Mouse (Mus musculus) spleen, adult 2 months (tissue): ENCODE results near the gene Ubp1.

Experiments used
- CTCF ChIP-seq: fragments of 200-500 bp; IDR thresholded peaks from 2 replicates; pipeline ENCODE4 v1.5.1; 2011; ENCODE audit warnings: mild to moderate bottlenecking, inconsistent platforms; ENCODE audit not compliant: insufficient read depth, insufficient read length, insufficient replicate concordance; ENCODE audit errors: extremely low read depth
- POLR2A ChIP-seq: fragments of 200-500 bp; IDR thresholded peaks from 2 replicates; pipeline ENCODE4 v1.6.1; 2011; ENCODE audit warnings: low read depth, low read length, inconsistent platforms

DNA sequence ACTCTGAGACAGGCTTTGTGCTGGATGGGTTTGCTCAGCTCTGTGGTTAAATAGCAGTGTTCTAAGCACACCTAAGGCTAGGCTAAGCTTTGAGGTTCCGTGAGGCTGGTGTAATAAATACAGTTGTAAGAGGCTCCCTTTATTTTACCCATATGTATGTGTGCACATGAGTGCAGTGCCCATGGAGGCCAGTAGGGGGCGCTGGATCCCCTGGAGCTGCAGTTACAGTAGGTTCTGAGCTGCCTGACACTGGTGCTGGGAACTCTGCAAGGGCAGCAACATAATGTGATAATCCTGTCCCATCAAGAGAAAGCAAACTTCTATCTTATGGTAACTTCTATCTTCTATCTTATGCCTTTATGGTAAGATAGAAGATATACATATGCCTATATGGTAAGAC, 67.6 kb downstream of the Ubp1 start:
- TF ChIP-seq CTCF: peak; percentile 25; the same call in 1 of the 2 replicates
- TF ChIP-seq POLR2A: no peak
